Mouse (Mus musculus) embryonic facial prominence, embryonic 14.5 days (tissue): ENCODE data around the gene Skil. TPM values are rescaled to one million over a fixed set of nuclear protein-coding genes. Genes with fewer than 3 reads are reported as not detected.

ENCODE experiments used
- ATAC-seq: fragments of 200-750 bp; cut with Nextera tagmentation; 2 replicates; pipeline ENCODE4 v1.8.0; 2017; ENCODE audit warnings: low read depth, moderate number of reproducible peaks, moderate TSS enrichment
- DNase-seq: peaks from one replicate; pipeline ENCODE4 v3.0.0-alpha.2; 2015; ENCODE audit warnings: low spot score
- H3K27ac ChIP-seq: fragments of 300-500 bp; sonication (generic); replicated peaks from 2 replicates; pipeline ENCODE4 v1.5.1; 2014; ENCODE audit warnings: low read depth, mild to moderate bottlenecking, low read length, moderate library complexity
- H3K27me3 ChIP-seq: fragments of 300-500 bp; sonication (generic); replicated peaks from 2 replicates; pipeline ENCODE4 v1.6.1; 2014; ENCODE audit warnings: low read length; ENCODE audit not compliant: control insufficient read depth, insufficient read depth
- H3K36me3 ChIP-seq: fragments of 300-500 bp; sonication (generic); 2 replicates; pipeline ENCODE4 v1.6.1; 2014; ENCODE audit warnings: low read length, mixed read lengths; ENCODE audit not compliant: control insufficient read depth, insufficient read depth
- H3K4me1 ChIP-seq: fragments of 300-500 bp; sonication (generic); 2 replicates; pipeline ENCODE4 v1.6.1; 2014; ENCODE audit warnings: antibody characterized with exemption, low read length; ENCODE audit not compliant: control insufficient read depth, insufficient read depth
- H3K4me2 ChIP-seq: fragments of 300-500 bp; sonication (generic); 2 replicates; pipeline ENCODE4 v1.6.1; 2014; ENCODE audit warnings: low read depth, mild to moderate bottlenecking, low read length, moderate library complexity, mixed read lengths
- H3K4me3 ChIP-seq: fragments of 300-500 bp; sonication (generic); 2 replicates; pipeline ENCODE4 v1.5.1; 2014; ENCODE audit warnings: low read depth, mild to moderate bottlenecking, low read length
- H3K9ac ChIP-seq: fragments of 300-500 bp; sonication (generic); 2 replicates; pipeline ENCODE4 v1.6.1; 2014; ENCODE audit warnings: low read depth, mild to moderate bottlenecking, low read length, moderate library complexity, mixed read lengths
- H3K9me3 ChIP-seq: fragments of 300-500 bp; sonication (generic); 2 replicates; pipeline ENCODE4 v1.6.1; 2016; ENCODE audit warnings: low read length; ENCODE audit not compliant: control insufficient read depth
- WGBS: fragments of 180-500 bp; shearing (Covaris S2); extraction: QIAGEN DNeasy Blood & Tissue Kit; methylation state at CpG from one replicate; pipeline ENCODE4 v1.1.7; 2014; 5-methylcytosine and 5-hydroxymethylcytosine counted together
- polyA plus RNA-seq: library from polyadenylated mRNA; unstranded; fragments of >200 nt; fragmentation: Nextera tagmentation; extraction: Ambion mirVana; gene quantifications from 2 replicates; pipeline ENCODE4 v1.2.1, GENCODE M21; 2014

Gene Skil
- polyA plus RNA-seq, 1 experiment from 2014 or later, result 21.1 TPM

DNA sequence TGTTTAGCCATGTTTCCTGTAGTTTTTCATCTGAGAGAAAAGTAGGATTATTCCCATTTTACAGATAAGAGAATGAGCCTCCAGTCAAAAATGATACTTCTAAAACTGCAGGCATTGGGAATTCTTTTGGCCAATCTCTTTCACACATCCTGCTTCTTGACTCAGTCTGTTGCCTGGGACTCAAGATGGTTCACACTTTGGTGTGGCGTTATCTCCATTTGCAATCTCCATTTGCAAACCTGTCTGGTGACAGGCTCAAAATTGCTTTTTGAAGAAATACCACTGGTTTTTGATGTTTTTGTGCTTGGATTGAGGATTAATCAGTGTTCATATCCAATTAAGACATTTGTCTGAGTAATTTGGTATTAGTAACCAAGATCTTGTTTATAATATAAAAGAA is 3.7 kb downstream of the Skil start:
- H3K4me3 ChIP-seq, result no peak overlapping the region

DNA sequence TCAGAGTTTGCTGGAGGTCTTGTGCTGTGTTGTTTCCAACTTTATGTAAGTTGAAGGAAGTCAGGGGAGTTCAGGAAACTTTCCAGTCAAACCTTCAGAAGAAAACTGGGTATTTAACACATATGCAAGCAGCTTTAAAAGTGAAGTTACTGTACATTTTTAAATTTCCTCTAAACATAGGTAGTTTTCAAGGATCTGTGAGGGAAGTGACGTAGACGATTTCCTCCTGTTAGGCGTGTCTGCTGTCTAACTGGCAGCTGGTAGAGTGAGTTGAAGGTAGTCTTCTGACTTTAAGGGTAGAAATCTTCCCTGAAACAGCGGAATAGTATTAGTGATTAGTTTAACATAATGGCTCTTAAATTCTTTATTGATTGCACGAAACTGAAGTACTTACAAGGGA is 5.2 kb downstream of the Skil start:
- Histone ChIP-seq H3K4me3 (0 out of 2 replicates have a peak overlapping the region, but pooled peaks have one; percentile 15), H3K4me1 (peaks cover 26% of the 10 kb centered on the region), H3K9ac (no peak overlapping the region), H3K27me3 (no peaks in the 10 kb centered on the region), H3K36me3 (0 out of 2 replicates have a peak, but pooled peaks cover 4% of the 10 kb centered on the region), H3K27ac (no peak overlapping the region), H3K4me2 (peak overlapping the region; percentile 37; the same call in 1 of the 2 replicates), H3K9me3 (no peaks in the 10 kb centered on the region)
- DNase-seq (no peak), ATAC-seq (no peak)
- WGBS, result 76% methylated on average over 5 of the region's 5 CpGs

More for the DNA sequence above, 3.7 kb downstream of the Skil start:
- H3K9ac ChIP-seq, result no peak overlapping the region
- H3K9me3 ChIP-seq, result no peaks in the 10 kb centered on the region
- H3K36me3 ChIP-seq, result 0 out of 2 replicates have a peak, but pooled peaks cover 4% of the 10 kb centered on the region
- no peak for ATAC-seq
- DNase-seq, result no peak
- H3K4me2 ChIP-seq, result peak overlapping the region; percentile 13; the same call in 1 of the 2 replicates
- 86% methylated on average over 1 of the region's 1 CpGs for WGBS
- H3K27ac ChIP-seq, result no peak overlapping the region
- no peaks in the 10 kb centered on the region for H3K27me3 ChIP-seq
- H3K4me1 ChIP-seq, result peaks cover 26% of the 10 kb centered on the region

DNA sequence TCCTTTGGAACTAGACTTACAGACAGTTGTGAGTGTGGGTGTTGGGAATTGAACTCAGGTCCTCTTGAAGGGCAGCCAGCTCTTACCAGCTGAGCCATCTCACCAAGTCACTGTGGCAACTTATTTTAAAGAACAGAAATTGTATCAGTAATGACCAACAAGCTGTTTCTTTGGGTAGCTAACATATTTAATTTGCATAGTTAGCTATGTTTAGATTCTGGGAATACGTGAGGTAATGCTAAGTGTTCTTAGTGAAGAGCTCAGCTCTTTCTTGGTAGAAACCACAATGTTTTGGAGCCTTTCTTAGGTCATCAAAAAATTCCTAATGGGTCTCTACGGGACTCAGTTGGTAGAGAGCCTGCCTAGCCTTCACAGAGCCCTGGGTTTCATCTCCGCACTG is 5.9 kb downstream of the Skil start:
- Histone ChIP-seq H3K9ac (no peak overlapping the region), H3K27me3 (no peaks in the 10 kb centered on the region), H3K9me3 (no peaks in the 10 kb centered on the region), H3K4me1 (peaks cover 26% of the 10 kb centered on the region), H3K4me3 (no peak overlapping the region), H3K4me2 (no peak overlapping the region), H3K36me3 (0 out of 2 replicates have a peak, but pooled peaks cover 4% of the 10 kb centered on the region), H3K27ac (no peak overlapping the region)
- ATAC-seq (no peak), DNase-seq (no peak)
- WGBS, result 93% methylated on average over 3 of the region's 3 CpGs

DNA sequence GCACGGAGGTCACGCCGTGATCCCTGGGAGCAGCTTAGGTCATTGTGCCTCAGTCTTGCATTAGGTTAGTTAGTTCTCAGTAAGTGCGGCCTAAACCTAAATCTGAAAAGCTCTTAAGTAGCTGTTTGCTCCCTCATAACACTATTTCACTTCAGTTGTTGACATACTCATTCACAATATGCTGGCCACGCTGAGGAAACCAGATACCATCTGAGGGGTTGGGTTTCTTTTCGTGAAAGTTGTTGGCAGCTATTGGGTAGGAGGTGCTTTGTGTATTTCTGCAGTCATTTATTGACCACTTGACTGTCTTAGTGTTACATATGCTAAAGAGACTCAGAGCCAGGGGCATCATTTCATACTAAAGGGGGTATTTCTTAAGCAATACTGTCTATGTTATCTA is 10.1 kb downstream of the Skil start:
- 74% methylated on average over 6 of the region's 6 CpGs for WGBS
- ATAC-seq (0 out of 2 replicates have a peak, but pooled peaks have one; percentile 26), DNase-seq (peak; percentile 26)

DNA sequence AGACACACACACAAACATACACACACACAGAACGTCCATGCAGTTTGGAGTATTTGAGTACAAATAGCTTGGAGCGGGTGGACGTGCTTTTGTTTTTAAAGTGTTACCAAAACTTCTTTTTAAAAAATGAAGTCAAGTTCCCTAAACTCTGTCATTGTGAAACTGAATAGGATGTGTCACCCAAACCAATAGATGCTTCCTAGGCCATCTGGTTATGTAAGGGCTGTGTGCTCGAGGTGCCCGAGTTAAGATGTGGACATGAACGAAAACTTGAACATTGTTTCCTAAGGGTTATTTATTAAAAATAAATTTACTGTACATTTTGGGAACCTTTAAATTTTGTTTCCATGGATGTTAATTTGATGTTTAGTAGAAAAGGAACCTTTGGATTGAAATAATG is 11.7 kb downstream of the Skil start:
- no peak for ATAC-seq
- Histone ChIP-seq H3K36me3 (no peaks in the 10 kb centered on the region), H3K9me3 (no peaks in the 10 kb centered on the region), H3K4me1 (no peaks in the 10 kb centered on the region), H3K27ac (no peak overlapping the region), H3K9ac (no peak overlapping the region), H3K4me2 (no peak overlapping the region), H3K4me3 (no peak overlapping the region), H3K27me3 (no peaks in the 10 kb centered on the region)
- no peak for DNase-seq
- 86% methylated on average over 6 of the region's 6 CpGs for WGBS

More for the DNA sequence above, 10.1 kb downstream of the Skil start:
- Histone ChIP-seq H3K36me3 (no peaks in the 10 kb centered on the region), H3K9ac (no peak overlapping the region), H3K27me3 (no peaks in the 10 kb centered on the region), H3K4me3 (no peak overlapping the region), H3K9me3 (no peaks in the 10 kb centered on the region), H3K4me2 (no peak overlapping the region), H3K27ac (no peak overlapping the region), H3K4me1 (peaks cover 3% of the 10 kb centered on the region; the same call in 1 of the 2 replicates)

DNA sequence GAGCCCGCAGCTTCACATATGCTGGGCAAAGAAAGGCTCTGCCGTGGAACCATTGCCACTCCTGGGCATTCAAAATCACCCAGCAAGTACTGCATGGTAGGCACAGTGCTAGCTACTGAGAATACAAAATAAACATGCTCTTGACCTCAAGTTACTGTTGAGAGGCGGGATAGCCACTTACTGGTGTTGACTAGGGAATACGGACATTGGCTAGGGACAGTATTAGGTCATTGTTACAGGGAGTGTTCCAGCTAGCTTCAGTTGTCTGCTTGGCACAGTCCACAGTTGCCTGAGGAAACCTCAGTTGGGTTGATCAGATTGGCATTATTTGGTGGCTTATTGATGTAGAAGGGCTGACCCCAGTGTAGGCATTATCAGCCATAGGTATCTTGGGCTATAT is 12.8 kb downstream of the Skil start:
- H3K36me3 ChIP-seq, result no peaks in the 10 kb centered on the region
- no peak overlapping the region for H3K27ac ChIP-seq
- ATAC-seq (no peak), DNase-seq (no peak)
- no peak overlapping the region for H3K4me3 ChIP-seq
- no peaks in the 10 kb centered on the region for H3K9me3 ChIP-seq
- H3K4me2 ChIP-seq, result no peak overlapping the region
- H3K9ac ChIP-seq, result no peak overlapping the region
- no peaks in the 10 kb centered on the region for H3K4me1 ChIP-seq
- no peaks in the 10 kb centered on the region for H3K27me3 ChIP-seq
- WGBS, result 79% methylated on average over 4 of the region's 4 CpGs

DNA sequence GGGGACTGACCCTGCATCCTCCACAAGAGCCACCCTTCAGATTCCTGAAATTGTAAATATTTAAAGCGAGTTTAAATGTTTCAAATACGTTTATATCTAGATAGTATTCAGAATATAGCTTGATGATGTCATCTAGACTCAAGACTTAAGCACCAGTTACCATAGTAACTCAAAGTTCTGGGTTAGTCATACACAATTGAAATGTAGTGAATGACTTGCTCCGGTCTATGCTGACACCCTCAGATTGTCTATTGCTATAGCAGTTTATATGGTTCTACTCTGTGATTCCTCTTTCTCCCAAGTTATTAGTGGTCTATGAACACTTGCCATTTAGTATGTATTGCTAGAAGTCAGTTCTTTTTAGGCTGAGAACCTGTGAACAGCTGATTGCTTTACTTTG is 14.2 kb downstream of the Skil start:
- H3K36me3 ChIP-seq, result peaks cover 10% of the 10 kb centered on the region
- H3K27ac ChIP-seq, result no peak overlapping the region
- H3K4me3 ChIP-seq, result no peak overlapping the region
- H3K27me3 ChIP-seq, result no peaks in the 10 kb centered on the region
- ATAC-seq (0 out of 2 replicates have a peak, but pooled peaks have one; percentile 33), DNase-seq (peak; percentile 64)
- no peak overlapping the region for H3K4me2 ChIP-seq
- H3K9me3 ChIP-seq, result no peaks in the 10 kb centered on the region
- H3K9ac ChIP-seq, result no peak overlapping the region
- no peaks in the 10 kb centered on the region for H3K4me1 ChIP-seq
- 82% methylated on average over 3 of the region's 3 CpGs for WGBS

DNA sequence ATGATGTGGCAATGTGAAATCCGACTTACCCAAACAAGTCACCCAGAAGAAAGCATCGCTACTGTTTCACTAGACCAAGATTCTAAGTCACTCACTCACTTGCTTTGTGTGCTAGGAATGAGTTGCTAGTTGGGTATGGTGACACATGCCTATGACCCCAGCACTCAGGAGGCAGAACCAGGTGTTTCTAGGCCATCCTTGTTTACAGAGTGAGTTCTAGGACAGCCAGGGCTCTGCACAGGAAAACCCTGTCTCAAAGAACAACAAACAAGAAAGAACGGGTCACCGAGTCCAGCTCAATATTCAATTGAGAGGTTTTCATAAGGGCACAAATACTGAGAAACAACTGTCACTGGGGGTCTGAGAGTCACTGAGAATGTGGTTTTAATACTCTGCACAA is 28.2 kb downstream of the Skil start:
- Histone ChIP-seq H3K27me3 (no peaks in the 10 kb centered on the region), H3K27ac (no peak overlapping the region), H3K4me1 (no peaks in the 10 kb centered on the region), H3K4me2 (no peak overlapping the region), H3K9me3 (no peaks in the 10 kb centered on the region), H3K4me3 (no peak overlapping the region), H3K9ac (no peak overlapping the region), H3K36me3 (peaks cover 30% of the 10 kb centered on the region)
- 74% methylated on average over 4 of the region's 4 CpGs for WGBS
- DNase-seq (no peak), ATAC-seq (no peak)

DNA sequence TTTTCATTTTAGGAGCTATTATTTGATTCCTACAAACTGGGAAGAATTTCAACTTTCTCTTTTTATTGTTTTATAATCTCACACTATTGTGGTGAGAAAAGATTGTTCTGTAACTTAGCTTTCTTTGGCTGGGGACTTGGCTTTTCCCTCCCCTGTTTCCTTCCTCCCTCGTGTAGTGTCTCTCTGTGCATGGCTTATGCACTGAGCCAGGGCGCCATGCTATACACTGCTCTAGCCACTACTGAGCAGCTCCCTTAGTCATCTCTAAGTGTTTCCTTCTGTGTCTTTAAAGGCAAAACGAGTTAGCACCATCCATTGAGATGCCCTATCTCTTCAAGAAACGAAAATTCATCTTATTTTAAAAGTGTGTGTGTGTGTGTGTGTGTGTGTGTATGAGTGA is 31.4 kb downstream of the Skil start:
- 64% methylated on average over 4 of the region's 4 CpGs for WGBS
- H3K27me3 ChIP-seq, result no peaks in the 10 kb centered on the region
- H3K4me2 ChIP-seq, result no peak overlapping the region
- no peak overlapping the region for H3K4me3 ChIP-seq
- peaks cover 8% of the 10 kb centered on the region; the same call in 1 of the 2 replicates for H3K36me3 ChIP-seq
- no peaks in the 10 kb centered on the region for H3K4me1 ChIP-seq
- no peak for ATAC-seq
- H3K9ac ChIP-seq, result no peak overlapping the region
- H3K27ac ChIP-seq, result no peak overlapping the region
- no peaks in the 10 kb centered on the region for H3K9me3 ChIP-seq
- DNase-seq, result no peak
